Mouse (Mus musculus): ENCODE data around the gene Lsm14b. TPM values are rescaled to one million over a fixed set of nuclear protein-coding genes. Genes with fewer than 3 reads are reported as not detected.

Lsm14b gene
- polyA plus RNA-seq, 1 experiment from 2014 or later, result 3.9 TPM

DNA sequence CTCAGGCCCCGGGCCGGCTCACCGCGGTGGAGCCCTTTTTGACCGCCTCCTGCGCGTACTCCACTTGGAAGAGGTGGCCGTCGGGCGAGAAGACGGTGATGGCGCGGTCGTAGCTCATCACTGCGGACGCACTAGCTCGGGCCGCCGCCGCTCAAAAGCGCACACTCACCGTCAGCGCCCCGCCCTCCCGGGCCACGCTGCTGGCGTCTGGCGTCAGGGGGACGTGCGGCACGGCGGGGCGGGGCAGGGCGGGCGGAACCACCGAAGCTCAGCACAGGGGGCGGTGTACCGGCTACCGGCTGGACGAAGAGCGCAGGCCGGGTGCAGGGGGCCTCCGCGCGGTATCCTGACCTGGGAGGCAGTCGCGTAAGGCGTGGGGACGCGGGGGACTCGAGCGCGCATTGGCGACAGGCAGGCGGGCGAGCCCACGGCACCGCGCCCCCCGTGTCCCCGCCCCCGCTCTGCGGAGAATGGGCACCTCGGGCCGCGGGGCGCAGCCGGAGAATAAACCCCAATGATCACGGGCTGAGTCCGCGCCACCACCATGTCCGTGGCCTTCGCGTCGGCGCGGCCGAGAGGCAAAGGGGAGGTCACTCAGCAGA is 17.6 kb downstream of the Lsm14b start, which contains the start of the genes Psma7 and Ss18l1:
Psma7 (minus strand) TSS at position 178 of the 602 bp plus-strand sequence.
Ss18l1 (plus strand) TSS at position 254 of the 602 bp plus-strand sequence.
- ATAC-seq (ENCODE audit: low FRiP score, low TSS enrichment), result peak; percentile 97
- DNase-seq (ENCODE audit: low spot score), result peak; percentile 95
- peak within 1 kb of the TSS; percentile 97 for H3K4me2 ChIP-seq (replicated peaks; ENCODE audit: low read depth)
- peaks cover 8% of the 10 kb centered on the region for H3K36me3 ChIP-seq (ENCODE audit: control insufficient read depth, insufficient read depth, low read length)
- H3K9me3 ChIP-seq (ENCODE audit: control insufficient read depth, low read length), result no peaks in the 10 kb centered on the region
- no peaks in the 10 kb centered on the region for H3K27me3 ChIP-seq (ENCODE audit: control insufficient read depth, insufficient read depth, low read length)
- 0 out of 2 replicates have a peak, but pooled peaks cover 3% of the 10 kb centered on the region for H3K4me1 ChIP-seq (replicated peaks; ENCODE audit: control insufficient read depth, insufficient read depth)
- peak within 1 kb of the TSS; percentile 94 for H3K27ac ChIP-seq (replicated peaks)
- TF ChIP-seq EP300 (optimal IDR thresholded peaks at IDR 0.05) (no peak), CTCF (IDR thresholded peaks at IDR 0.05; ENCODE audit: low read depth) (peak; percentile 51)
- H3K9ac ChIP-seq (ENCODE audit: low read length), result peak within 1 kb of the TSS; percentile 88
- under 1% methylated on average over 57 of the region's 78 CpGs for WGBS
- H3K4me3 ChIP-seq (ENCODE audit: low read depth, low read length), result peak within 1 kb of the TSS; percentile 94

DNA sequence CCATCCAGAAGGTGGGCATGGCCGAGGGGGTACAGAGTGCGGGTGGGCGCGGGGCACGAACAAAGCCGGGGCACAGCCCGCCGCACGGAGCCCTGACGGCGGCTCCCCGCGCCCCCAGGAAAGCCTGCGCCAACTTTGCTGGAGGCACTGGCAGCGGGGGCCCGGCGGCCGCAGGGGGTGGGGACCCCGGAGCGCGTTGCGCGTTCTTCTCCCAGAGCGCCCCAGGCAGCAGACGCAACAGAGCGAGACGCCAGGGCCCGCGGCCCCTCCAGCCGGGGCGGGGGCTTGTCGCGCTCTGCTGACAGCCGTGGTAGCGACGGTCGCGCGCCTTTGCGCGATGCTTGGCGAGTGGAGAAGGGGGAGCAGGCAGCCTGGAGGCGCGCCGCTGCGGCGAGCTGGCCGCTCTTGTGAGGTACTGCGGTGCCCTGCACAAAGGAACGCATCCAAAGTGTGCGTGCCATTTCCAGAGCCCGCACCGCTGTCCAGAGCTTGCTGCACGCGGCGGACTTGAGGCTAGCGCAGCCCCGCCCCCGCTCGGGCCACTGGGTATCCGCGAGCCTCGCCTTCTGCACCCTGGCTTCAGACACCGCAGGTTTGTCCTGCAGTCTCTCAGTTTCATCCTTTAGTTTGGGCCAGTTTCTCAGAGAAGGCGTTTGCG is 18.2 kb downstream of the Lsm14b start:
- DNase-seq (ENCODE audit: low spot score) (peak; percentile 74), ATAC-seq (ENCODE audit: low FRiP score, low TSS enrichment) (peak; percentile 45)
- WGBS, result under 1% methylated on average over 61 of the region's 66 CpGs
- H3K36me3 ChIP-seq (ENCODE audit: control insufficient read depth, insufficient read depth, low read length), result peaks cover 8% of the 10 kb centered on the region; the same call in 1 of the 2 replicates
- H3K9me3 ChIP-seq (ENCODE audit: control insufficient read depth, low read length), result no peaks in the 10 kb centered on the region
- 0 out of 2 replicates have a peak, but pooled peaks cover 3% of the 10 kb centered on the region for H3K4me1 ChIP-seq (replicated peaks; ENCODE audit: control insufficient read depth, insufficient read depth)
- peak overlapping the region; percentile 88 for H3K9ac ChIP-seq (ENCODE audit: low read length)
- H3K27me3 ChIP-seq (ENCODE audit: control insufficient read depth, insufficient read depth, low read length), result no peaks in the 10 kb centered on the region
- peak overlapping the region; percentile 94 for H3K27ac ChIP-seq (replicated peaks)
- TF ChIP-seq EP300 (optimal IDR thresholded peaks at IDR 0.05) (no peak), CTCF (IDR thresholded peaks at IDR 0.05; ENCODE audit: low read depth) (no peak)
- peak overlapping the region; percentile 97 for H3K4me2 ChIP-seq (replicated peaks; ENCODE audit: low read depth)
- peak overlapping the region; percentile 94 for H3K4me3 ChIP-seq (ENCODE audit: low read depth, low read length)

DNA sequence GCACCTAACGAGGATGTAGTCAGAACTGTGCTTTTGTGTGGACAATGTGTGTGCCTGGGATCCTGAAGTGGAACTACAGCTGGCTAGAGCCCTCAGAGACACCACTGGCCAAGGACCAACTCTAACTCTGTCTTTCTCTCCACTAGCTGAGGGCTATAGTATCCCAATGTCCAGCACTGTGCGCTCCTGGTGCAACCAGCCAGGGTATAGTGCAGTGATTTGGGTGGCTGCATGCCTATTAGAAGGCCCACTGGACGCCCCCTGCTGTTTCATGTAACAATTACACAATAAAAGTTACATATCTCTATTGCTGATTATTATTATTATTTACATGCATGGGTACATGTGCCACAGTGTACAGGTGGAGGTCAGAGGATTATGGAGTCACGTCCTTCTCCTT is 20.5 kb downstream of the Lsm14b start:
- no peak overlapping the region for H3K9ac ChIP-seq (ENCODE audit: low read length)
- 0 out of 2 replicates have a peak, but pooled peaks cover 3% of the 10 kb centered on the region for H3K4me1 ChIP-seq (replicated peaks; ENCODE audit: control insufficient read depth, insufficient read depth)
- H3K27me3 ChIP-seq (ENCODE audit: control insufficient read depth, insufficient read depth, low read length), result no peaks in the 10 kb centered on the region
- peak; percentile 34 for DNase-seq (ENCODE audit: low spot score)
- no peak overlapping the region for H3K4me2 ChIP-seq (replicated peaks; ENCODE audit: low read depth)
- no peak for ATAC-seq (ENCODE audit: low FRiP score, low TSS enrichment)
- no peaks in the 10 kb centered on the region for H3K9me3 ChIP-seq (ENCODE audit: control insufficient read depth, low read length)
- no peak overlapping the region for H3K27ac ChIP-seq (replicated peaks)
- no peak overlapping the region for H3K4me3 ChIP-seq (ENCODE audit: low read depth, low read length)
- 49% methylated on average over 4 of the region's 4 CpGs for WGBS
- no peak for TF ChIP-seq EP300 (optimal IDR thresholded peaks at IDR 0.05)
- peak; percentile 81 for TF ChIP-seq CTCF (IDR thresholded peaks at IDR 0.05; ENCODE audit: low read depth)
- no peaks in the 10 kb centered on the region for H3K36me3 ChIP-seq (ENCODE audit: control insufficient read depth, insufficient read depth, low read length)

DNA sequence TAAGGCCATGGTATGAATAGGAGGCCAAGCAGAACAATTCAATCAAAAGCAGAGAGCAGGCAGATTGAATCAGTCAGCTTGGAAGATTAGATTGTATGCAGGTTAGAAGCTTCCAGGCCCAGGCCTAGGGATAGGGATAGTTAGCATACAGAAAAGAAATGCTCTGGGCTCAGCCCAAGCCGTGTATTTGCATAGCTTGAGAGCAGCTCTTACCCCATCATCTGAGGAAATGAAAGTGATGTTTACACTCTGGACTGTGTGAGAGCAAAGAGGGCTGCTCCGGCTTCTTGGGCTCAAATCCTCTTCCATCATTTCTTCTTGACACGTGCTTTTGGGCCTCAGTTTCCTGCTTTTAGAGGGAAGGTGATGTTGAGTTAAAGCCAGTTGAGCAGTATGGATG is 22.8 kb downstream of the Lsm14b start:
- ATAC-seq (ENCODE audit: low FRiP score, low TSS enrichment), result no peak
- 71% methylated on average over 3 of the region's 3 CpGs for WGBS

DNA sequence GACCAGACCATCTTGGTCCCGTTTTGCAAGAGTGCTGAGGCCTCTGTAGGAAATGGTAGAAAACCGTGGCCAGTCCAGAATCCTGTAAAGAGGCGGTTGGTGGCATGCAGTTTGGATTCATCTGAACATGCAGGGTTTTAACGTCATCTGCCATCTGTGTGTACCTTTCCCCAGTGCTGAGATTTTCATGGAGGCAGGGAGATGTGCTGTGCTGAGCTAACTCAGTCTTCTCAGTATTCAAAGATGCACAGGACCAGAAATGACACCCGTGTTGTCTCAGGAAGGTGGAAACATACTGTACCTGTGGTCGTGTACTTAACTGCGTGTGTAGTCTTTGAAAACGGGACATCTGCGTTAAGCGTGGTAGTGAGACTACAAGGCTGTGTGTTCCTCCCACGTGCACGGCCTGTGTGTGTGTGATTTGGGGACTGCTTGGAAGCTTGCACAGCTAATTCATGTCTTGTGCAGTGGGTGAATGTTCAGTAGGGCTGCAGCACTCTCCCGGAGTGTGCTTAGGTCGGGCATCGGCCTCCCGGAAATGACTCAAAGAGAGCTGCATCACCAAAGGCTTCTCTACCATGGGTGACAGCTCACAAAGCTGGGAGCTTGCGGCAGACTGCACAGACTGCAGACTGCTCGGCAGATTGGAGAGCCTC is 23.3 kb downstream of the Lsm14b start:
- H3K4me2 ChIP-seq (replicated peaks; ENCODE audit: low read depth), result no peak overlapping the region
- H3K27ac ChIP-seq (replicated peaks), result no peak overlapping the region
- H3K4me3 ChIP-seq (ENCODE audit: low read depth, low read length), result no peak overlapping the region
- H3K9ac ChIP-seq (ENCODE audit: low read length), result no peak overlapping the region
- H3K9me3 ChIP-seq (ENCODE audit: control insufficient read depth, low read length), result no peaks in the 10 kb centered on the region
- TF ChIP-seq EP300 (optimal IDR thresholded peaks at IDR 0.05) (no peak), CTCF (IDR thresholded peaks at IDR 0.05; ENCODE audit: low read depth) (no peak)
- H3K4me1 ChIP-seq (replicated peaks; ENCODE audit: control insufficient read depth, insufficient read depth), result no peaks in the 10 kb centered on the region
- no peak for DNase-seq (ENCODE audit: low spot score)
- no peaks in the 10 kb centered on the region for H3K27me3 ChIP-seq (ENCODE audit: control insufficient read depth, insufficient read depth, low read length)
- H3K36me3 ChIP-seq (ENCODE audit: control insufficient read depth, insufficient read depth, low read length), result no peaks in the 10 kb centered on the region
- 94% methylated on average over 18 of the region's 18 CpGs for WGBS
- ATAC-seq (ENCODE audit: low FRiP score, low TSS enrichment), result no peak

More for the DNA sequence above, 22.8 kb downstream of the Lsm14b start:
- Histone ChIP-seq H3K4me3 (ENCODE audit: low read depth, low read length) (no peak overlapping the region), H3K36me3 (ENCODE audit: control insufficient read depth, insufficient read depth, low read length) (no peaks in the 10 kb centered on the region), H3K27ac (replicated peaks) (no peak overlapping the region), H3K9ac (ENCODE audit: low read length) (no peak overlapping the region), H3K9me3 (ENCODE audit: control insufficient read depth, low read length) (no peaks in the 10 kb centered on the region), H3K27me3 (ENCODE audit: control insufficient read depth, insufficient read depth, low read length) (no peaks in the 10 kb centered on the region), H3K4me2 (replicated peaks; ENCODE audit: low read depth) (no peak overlapping the region), H3K4me1 (replicated peaks; ENCODE audit: control insufficient read depth, insufficient read depth) (no peaks in the 10 kb centered on the region)
- TF ChIP-seq EP300 (optimal IDR thresholded peaks at IDR 0.05) (no peak), CTCF (IDR thresholded peaks at IDR 0.05; ENCODE audit: low read depth) (no peak)
- DNase-seq (ENCODE audit: low spot score), result no peak
